Mouse (Mus musculus) testis, postnatal 10 days (tissue): ENCODE measurements at regions not wholly inside any gene's neighbourhood (a gene's known extent, or its start where the extent isn't known, plus 50 kb on each side); places are given as distances from the start of the nearest gene placed in this dataset.

Source experiments
- DNase-seq: peaks from one replicate; pipeline ENCODE4 v3.0.0; 2021; ENCODE audit warnings: low spot score

DNA sequence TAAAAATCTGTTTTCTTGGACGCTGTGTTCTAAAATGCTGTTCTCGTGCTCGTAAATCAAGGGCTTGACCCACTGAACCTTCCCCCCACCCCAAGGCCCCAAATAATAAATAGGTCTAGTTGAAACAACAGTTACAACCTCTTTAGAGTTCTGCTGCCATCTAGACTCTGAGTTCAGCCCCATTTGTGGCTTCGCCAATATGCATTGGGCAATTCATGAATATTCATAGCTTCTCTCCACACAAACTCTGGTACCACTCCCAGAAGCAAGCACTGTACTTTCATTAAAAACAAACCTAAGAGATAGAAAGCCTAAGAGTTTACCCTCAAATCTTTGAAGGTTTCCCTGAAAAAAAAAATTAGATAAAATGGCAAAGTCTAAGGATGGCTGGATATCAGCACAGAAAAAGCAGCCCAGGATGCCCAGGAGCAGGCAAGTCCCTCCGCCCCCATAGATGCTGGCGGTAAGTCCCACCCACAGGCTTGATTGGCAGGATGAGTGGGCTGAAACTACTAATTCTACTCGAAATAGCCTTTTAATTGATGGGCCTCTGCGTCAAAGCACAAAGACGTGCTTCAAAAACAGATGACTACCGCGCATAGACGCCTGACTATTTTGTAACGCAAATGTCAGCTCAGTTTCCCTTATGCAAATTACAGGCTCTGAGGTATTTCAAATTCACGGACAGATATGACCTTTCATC is 106.0 kb upstream of the Sh3bp4 start:
- no peak for DNase-seq

DNA sequence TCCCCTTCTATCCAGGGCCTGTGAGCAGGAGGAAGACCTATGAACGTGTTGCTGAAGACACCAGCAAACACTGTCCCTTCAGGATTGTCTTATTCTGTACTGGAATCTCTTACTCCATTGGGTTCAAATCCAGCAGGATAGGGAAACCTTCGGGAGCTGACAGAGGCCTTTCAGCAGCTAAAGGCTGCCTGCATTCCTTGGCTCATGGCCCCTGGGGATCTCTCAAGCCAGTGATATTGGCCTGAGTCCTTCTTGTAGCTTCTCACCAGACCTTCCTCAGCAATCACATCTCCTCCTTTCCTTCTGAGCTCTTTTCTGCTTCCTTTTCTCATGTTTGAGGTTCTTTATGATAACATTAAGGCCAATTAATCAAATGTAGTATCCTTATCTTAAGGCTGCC is 103.8 kb upstream of the Sh3bp4 start:
- no peak for DNase-seq

DNA sequence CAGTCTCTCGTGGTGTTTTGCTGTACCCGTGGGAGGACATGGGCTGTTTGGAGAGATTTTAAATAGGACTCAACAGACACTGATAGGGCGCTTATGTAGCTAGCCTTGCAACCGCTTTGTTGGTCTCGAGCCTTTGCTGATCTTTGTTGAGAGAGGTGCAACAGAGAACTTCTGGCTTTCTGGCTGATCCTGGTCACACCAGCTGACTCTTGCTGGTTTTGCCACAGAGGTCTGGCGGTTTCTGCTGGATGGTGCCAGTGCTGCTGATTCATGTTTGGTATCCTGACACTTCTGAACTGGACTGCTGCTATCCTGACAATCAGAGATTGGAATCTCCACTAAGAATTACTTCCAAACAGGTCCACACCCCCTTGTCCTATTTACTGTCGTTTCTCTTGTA is 102.1 kb upstream of the Sh3bp4 start:
- DNase-seq, result no peak

DNA sequence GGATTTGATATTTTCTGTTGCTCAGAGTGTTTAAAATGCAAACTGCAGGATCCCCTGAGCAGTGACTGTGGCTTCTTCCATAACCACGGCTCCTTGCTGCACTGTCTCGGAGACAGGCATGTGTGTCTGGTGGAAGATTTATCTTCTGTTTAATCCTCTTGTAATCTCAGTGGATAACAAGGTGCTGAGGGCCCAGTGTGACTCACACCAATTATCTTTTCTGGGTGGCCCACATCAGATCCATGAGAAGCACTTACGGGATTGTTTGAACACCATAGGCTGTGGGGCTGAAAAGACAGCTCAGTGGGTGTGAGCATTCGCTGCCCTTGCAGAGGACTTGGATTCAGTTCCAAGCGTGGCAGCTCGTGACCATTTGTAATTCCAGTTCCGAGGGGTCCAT is 101.2 kb upstream of the Sh3bp4 start:
- no peak for DNase-seq

DNA sequence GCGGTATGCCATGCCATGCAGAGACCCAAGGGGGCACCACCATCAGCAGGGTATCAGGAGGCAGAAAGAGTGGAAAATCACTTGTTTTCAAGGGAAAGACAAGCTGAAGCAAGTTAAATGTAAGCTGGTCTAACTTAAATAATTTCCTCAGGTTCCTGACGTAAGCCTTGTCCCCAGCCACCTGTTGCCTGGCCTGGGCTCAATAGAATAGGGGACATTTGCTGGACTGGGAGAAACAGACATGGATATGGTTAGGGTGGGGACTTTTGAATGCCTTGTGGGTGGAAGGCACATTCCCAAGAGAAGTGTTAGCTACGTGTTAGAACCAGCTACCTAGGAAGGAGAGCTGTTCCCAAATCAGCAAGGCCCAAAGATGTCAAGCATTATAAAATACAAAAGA is 100.6 kb upstream of the Sh3bp4 start:
- DNase-seq, result no peak

DNA sequence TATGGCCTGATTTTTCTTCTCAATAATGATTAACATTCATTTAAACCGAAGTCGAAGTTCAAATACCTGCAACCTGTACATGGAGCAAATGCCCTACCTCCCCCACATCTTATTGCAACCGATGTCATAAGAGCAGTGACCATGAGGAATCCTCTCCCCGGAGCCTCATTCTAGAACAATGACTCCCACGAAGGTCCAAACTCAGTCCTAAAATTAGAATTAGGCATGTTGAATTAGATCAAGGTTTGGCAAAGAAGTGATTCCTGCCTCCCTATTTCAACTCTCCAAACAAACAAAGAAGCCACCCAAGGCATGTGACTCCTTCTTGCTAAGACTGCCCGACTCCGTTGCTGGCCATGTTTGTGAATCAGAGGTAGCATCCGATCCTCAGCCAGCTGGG is 94.1 kb upstream of the Sh3bp4 start:
- DNase-seq, result no peak

DNA sequence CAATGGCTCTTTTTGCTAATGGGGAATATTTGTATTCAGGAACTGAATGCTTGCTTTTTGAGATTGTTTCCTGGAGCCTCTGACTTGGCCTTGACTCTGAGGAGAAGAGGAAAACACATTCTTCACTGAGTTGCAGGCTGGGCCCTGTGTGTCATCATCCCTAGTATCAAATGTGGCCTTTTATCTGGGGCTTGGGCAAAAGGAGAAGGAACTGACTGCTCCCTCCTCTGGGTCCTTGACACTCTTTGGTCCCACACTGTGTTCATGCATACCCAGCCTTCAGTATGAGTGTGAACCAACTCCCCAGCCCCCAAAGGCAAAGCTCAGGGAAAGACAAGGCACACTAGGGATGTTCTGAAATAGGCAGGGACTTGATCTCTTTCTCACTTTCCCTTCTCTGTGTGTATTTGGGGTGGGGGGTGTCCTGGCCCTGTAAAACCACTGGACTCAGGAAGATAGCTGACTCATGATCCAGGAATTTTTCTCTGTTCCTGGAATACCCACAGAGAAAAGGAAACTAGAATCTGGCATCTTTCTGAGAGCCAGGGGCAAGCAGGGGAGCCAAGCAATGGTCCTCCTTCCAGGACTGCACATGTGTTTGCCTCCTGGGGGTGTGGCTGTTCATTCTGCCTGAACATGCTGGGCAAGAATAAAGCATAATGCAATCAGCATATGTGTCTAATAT is 82.1 kb upstream of the Sh3bp4 start:
- no peak for DNase-seq

DNA sequence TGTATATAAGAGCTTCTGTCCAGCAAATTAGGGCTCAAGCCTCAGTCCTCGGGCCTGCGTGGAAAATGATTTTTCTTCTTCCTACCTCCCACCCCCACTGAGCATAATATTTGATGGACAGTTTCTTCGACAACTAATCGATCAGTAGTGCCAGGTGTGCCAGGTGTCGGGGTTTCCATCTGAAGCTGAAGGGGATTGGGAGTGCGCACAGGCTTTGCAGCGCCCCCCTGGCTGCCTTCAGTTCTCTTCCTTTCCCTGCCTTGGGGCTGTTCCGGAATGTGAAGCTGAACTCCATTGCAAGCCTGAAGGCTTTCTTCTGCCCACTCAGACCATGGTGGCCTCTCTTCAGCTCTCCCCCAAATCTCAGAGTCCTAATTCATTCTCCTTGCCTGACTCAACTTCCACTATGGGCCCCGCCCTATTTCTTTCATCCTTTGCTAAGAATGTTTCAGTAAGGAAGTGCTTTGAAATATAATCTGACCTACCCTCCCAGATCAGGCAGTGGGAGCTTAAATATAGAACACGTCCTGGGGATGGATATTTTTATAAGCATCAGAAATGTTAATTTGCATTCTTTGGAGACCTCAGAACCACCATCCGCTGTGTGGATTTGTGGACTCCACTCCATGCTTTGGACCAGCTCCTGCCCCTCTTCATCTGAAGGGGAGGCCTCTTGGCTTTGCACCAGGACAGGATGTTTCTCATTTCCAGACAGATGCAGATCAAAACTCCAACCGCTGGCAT is 75.5 kb upstream of the Sh3bp4 start:
- DNase-seq, result no peak

DNA sequence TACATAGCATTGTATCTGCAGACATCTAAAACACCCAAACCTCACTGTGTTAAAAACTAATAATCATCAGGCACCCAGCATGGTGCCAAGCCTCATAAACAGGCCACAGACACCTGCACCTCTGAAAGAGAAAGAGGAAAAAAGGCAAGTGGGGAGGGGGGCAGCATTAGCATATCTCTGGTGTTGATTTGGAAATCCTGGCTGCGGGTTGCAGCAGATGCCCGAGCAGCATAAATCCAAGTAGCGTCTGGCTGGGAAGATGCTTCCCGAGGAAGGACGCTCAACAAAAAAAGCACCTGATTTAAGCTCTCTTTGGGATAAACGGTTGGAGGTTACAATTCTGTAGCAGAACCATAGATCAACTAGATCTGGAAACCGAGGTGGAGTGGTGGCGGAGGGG is 74.3 kb upstream of the Sh3bp4 start:
- no peak for DNase-seq

DNA sequence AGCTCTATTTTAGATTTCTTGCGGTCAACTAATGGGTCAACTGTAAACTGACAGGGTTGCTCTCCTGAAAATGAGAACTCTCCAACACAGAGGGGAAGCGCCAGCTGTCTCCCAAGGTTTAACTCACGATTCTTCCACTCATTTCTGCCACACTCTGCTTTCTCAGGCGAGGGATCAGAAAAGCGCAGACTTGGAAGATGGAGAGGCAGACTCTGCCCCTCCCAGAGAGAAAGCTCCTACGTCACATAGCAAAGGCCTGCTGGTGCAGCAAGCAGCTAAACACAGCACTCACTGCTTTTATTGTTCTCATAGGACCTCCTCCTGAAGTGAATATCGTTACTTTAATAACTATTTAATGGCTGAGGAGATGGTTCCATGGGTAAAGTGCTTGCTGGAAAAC is 73.6 kb upstream of the Sh3bp4 start:
- DNase-seq, result no peak

DNA sequence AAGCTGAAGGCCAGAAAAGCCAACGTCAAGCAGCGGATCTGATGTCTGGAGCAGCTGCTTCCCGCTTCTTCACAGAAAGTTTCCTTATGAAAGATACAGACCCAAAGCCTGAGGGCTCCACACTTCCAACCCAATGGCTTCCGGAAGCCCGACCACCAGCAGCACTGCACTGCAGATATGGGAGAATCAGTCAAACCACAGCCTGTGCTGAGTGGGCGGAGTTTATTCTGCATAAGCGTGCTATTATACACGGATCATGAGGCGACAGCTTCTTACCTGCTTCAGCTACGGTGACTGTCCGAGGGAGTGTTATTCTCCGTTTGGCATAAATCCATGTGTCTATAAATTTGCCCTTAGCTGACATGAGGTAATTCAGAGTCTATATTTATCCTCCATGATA is 72.4 kb upstream of the Sh3bp4 start:
- DNase-seq, result no peak

DNA sequence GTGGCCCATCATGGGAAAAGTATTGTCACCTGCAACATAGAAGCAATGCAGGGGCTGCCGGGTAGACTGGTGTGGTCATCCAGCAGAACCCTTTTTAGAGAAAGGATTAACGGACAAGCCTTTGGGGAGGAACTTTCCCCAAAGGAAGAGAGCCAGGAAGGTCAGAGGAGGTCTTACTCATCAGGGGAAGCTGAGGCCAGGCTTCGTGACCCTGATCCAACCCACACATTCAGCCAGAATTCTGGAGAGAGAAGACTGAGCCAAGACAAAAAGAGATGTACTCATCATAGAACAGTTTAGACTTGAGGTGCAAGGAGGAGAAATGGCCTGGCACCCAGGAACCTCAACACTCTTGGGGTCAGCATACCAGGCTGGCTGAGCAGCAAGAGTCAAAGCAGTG is 67.9 kb upstream of the Sh3bp4 start:
- DNase-seq, result no peak

DNA sequence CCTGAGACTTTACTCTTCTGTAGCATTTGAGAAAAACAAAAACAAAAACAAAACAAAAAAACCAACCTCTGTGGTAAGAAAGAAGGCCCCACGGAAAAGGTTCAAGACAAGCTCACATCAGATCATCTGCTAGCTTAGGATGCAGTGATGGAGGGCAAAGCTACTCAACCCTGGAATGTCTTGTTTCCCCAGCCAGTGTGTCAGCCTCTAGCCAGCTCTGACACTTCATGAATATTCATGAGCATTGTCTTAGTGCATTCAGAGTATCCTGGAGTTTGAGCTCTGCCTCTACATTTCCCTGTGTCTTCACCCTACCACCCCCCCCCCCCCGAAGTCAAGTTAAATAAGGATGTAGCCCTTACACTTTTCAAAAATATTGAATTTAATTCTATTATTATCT is 66.5 kb upstream of the Sh3bp4 start:
- no peak for DNase-seq

DNA sequence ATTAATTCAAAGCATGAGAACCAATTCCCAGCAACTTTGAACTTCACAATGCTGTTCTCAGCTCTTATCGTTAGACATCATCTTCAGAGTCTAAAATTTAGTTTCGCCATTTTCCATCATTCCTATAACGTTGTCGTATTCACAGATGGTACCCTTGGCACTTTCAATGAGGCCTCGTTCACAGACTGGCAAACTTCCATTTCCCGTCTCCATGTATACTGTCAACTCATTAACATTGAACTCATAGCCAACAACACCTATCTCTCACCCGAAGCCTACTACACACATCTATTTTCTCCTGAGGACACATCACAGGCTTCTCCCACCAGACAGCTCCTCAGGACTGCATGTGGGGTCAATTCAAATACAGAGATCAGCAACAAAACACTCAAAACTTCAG is 62.7 kb upstream of the Sh3bp4 start:
- no peak for DNase-seq

DNA sequence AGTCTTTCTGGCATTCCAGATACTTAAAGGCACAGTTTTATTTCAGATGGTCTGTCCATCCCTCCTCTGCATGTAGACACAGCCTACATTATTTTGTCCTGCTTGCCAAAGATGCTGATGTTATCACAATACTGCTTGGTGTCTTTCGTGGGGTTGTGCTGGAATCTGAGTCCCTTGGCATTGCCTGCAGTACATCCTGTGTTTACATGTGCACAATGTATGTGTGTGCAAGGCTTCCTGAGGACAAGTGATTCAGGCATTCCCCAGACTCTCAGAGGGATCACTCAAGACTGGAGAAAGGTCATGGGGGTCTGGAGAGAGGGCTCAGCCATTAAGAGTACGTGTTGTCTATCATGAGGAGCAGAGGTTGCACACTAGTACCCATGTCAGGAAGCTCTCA is 60.0 kb upstream of the Sh3bp4 start:
- no peak for DNase-seq

DNA sequence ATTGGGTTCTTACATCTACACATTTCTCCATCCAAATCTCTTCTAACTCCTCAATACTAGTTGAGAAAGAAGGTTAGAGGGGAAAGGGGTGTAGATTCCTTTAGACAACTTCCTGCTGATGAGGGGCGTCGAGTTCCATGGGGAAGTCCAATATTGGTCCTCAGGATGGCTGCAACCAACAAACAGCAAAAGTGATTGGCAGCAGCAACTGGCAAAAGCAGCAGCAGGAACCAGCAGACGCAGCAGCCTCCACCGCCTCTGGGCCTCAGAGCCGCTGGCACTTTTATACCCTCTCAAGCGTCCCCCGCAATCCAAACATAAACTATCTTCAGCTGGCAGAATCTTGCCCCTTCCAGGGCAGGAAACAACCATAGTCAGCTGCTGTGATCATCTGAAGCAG is 58.8 kb upstream of the Sh3bp4 start:
- DNase-seq, result no peak

DNA sequence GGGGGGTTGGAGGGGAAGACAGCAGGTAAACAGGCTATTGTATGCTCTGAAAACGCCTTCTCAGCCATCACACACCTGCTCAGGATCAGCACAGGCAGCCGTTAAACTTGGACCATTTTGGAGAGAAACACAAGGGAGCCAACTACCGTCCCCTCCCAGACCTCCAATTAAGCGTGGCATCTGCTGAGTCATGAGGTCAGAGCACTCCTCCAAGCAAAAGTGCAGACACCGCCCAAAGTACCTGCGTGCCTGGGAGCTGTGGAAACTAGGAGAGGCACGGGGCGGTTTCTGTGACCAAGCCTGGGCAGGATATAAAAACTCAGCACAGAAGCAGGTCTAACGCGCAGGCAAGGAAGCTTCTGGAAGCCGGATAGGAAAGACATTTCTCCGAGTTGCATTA is 54.8 kb upstream of the Sh3bp4 start:
- no peak for DNase-seq

DNA sequence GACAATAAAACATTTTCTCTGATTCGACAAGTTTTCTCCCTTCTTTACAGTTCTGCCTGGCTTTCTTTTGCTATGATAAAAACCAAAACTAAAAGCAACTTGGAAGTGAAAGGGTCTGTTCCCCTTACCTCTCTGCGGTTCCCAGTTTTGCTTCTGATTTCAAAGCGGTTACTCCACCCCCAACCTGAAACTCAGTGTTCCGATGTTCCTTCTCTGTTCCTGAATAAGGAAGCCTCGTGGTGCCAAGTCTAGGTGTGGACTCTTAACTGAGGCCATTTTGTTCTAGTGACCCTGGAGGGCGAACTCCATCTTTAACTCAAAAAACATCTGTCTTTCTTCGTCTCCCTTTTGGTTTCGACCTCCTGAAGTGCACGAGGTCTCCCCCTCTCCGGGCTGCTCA is 54.4 kb upstream of the Sh3bp4 start:
- no peak for DNase-seq

DNA sequence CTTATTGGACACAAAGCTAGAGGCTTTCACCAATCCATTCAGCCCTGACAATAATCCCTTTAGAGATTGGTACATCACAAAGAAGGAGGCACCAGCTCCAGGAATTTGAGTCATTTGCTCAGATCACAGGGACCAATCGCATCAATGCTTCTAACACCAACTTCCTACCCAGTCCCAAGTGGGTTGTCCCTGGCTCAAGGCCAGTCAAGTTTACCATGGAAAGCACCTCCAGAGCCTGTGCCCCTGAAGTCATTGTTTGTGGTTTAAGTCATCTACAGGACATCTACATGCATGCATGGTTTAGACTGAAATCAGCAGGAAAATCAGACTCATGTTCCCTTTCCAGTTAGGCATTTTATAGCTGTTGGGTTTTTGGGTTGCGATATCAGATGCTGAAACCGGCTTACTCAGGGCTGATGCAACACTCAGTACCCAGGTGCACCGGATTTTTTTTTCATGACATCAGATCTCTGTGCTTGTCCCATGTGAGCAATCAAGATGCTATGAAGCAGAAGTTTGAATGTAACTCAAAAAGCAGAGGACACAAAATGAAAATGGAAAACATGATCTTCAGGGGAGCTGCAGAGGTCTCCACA is 50.3 kb upstream of the Sh3bp4 start:
- no peak for DNase-seq
